Mouse (Mus musculus) G1E (cell line): ENCODE data around the gene Agbl2. TPM values are rescaled to one million over a fixed set of nuclear protein-coding genes. Genes with fewer than 3 reads are reported as not detected.
"Not testable (repeated sequence)": the region's sequence is repeated elsewhere in the genome, so short reads cannot be mapped to it uniquely, and the experiment has no call there.

Source experiments
- ATAC-seq: 2 replicates; pipeline ENCODE4 v1.8.0; 2016; ENCODE audit warnings: mild to moderate bottlenecking; ENCODE audit not compliant: insufficient number of reproducible peaks, poor library complexity, low FRiP score, severe bottlenecking; ENCODE audit errors: extremely low read depth
- DNase-seq: peaks from one replicate; pipeline ENCODE4 v3.0.0; 2012; ENCODE audit warnings: low spot score
- H3K27me3 ChIP-seq: 2 replicates; pipeline ENCODE4 v1.6.1; 2012; ENCODE audit warnings: mild to moderate bottlenecking, low read length, inconsistent platforms; ENCODE audit not compliant: insufficient read depth
- H3K36me3 ChIP-seq: replicated peaks from 2 replicates; pipeline ENCODE3; 2012; ENCODE audit warnings: mild to moderate bottlenecking, inconsistent platforms
- H3K4me1 ChIP-seq: 2 replicates; pipeline ENCODE4 v1.6.1; 2012; ENCODE audit warnings: low read depth, low read length, inconsistent platforms, mixed read lengths; ENCODE audit not compliant: insufficient read depth
- H3K4me3 ChIP-seq: 2 replicates; pipeline ENCODE4 v1.5.1; 2012; ENCODE audit warnings: low read depth, mild to moderate bottlenecking, inconsistent platforms, low read length, moderate library complexity, mixed read lengths
- H3K9me3 ChIP-seq: replicated peaks from 2 replicates; pipeline ENCODE4 v1.6.1; 2012; ENCODE audit warnings: inconsistent platforms
- CTCF ChIP-seq: IDR thresholded peaks from 2 replicates; pipeline ENCODE4 v1.5.1; 2012; ENCODE audit warnings: low read depth, low read length, inconsistent platforms, mixed read lengths
- GATA1 ChIP-seq: IDR thresholded peaks from 2 replicates; pipeline ENCODE4 v1.6.1; 2012; ENCODE audit warnings: borderline replicate concordance, low read length, inconsistent platforms, mixed read lengths
- GATA2 ChIP-seq: IDR thresholded peaks from 2 replicates; pipeline ENCODE4 v1.6.1; 2012; ENCODE audit warnings: low read depth, low read length, inconsistent platforms, borderline replicate concordance
- POLR2AphosphoS5 ChIP-seq: IDR thresholded peaks from 2 replicates; pipeline ENCODE4 v1.6.1; 2012; ENCODE audit warnings: low read depth, low read length, inconsistent platforms; ENCODE audit not compliant: insufficient replicate concordance
- TAL1 ChIP-seq: conservative IDR thresholded peaks from 2 replicates; pipeline ENCODE4 v1.6.1; 2012; ENCODE audit warnings: low read depth, low read length, inconsistent platforms, mixed read lengths
- polyA plus RNA-seq: library from polyadenylated mRNA; stranded (reverse); fragments of >175 nt; gene quantifications from 2 replicates; pipeline ENCODE4 v1.2.3, GENCODE M21; 2012
- total RNA-seq, 2 experiments: library from RNA; stranded (forward) in 1 of 2; stranded (reverse) in 1 of 2; fragments of 200-1000 nt in 1 of 2; fragments of >200 nt in 1 of 2; fragmentation: Nextera tagmentation in 1 of 2; gene quantifications; 2 replicates each; pipeline ENCODE4 v1.2.3; 2014 to 2017

The Agbl2 gene
- total and polyA plus RNA-seq, 3 experiments, result 0.11 TPM; not detected in 2

DNA sequence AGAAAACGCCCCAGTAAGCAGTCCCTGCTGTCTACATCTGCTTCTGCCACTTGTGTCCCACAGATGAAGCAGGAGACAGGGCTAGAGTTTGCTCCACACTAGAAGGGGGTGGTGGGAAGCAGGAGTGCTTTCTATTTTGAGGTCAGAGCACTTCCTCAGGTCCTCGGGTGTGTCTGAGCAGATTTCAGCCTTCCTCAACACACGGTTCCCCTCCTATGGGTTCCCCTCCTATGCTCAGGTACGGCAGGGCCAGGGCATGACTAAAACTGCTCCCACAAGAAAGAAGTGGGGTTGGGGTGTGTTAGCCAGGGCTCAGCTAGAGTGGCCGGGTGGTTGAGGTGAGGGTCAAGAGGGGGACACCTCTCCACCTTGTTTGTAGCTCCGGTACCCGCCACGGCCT, 28.2 kb downstream of the Agbl2 start:
- H3K36me3 ChIP-seq, result no peaks in the 10 kb centered on the region
- ATAC-seq (no peak), DNase-seq (no peak)
- peaks cover 13% of the 10 kb centered on the region for H3K27me3 ChIP-seq
- TF ChIP-seq GATA1 (no peak), POLR2AphosphoS5 (no peak)
- H3K4me1 ChIP-seq, result no peaks in the 10 kb centered on the region
- no peaks in the 10 kb centered on the region for H3K9me3 ChIP-seq
- no peak overlapping the region for H3K4me3 ChIP-seq

DNA sequence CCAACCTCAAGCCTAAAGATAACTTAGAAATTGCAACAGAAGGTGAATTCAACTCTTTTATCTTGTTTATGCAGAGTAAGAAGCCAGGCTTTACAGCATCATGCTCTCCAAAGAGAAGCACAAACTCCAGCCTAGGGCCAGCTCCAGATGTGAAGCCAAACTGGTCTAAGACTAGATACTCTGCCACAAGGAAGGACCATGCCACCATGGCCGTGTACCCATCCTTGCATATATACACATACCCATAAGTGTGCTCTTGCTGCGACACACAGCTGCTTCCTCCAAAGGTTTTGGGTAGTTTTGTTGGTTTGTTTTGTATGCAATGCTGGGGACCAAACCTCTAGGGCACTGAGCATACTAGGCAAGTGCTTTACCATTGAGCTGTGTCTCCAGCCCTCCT, 32.7 kb downstream of the Agbl2 start:
- Histone ChIP-seq H3K4me1 (no peaks in the 10 kb centered on the region), H3K9me3 (no peaks in the 10 kb centered on the region), H3K36me3 (no peaks in the 10 kb centered on the region), H3K4me3 (no peak overlapping the region), H3K27me3 (peaks cover 14% of the 10 kb centered on the region)
- ATAC-seq (no peak), DNase-seq (no peak)
- no peak for TF ChIP-seq CTCF
- no peak for TF ChIP-seq POLR2AphosphoS5
- no peak for TF ChIP-seq GATA1

DNA sequence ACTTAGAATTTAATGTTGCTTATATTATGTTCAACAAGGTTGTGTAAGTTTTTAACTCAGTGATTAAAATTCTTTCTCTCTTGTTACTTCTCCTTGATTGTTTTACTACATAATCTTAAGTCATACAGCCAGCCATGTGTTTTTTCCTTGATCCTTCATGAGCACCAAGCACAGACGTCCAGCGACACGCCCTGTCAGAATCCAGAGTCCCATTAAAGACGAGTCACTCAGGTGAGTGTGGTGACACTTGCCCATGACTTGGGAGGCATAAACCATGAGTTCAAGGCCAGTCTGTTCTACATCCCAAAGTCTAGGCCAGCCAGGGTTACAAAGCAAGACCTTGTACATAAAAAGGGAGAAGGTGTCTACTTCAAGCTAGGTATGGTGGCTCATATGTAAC, 33.6 kb downstream of the Agbl2 start:
- Histone ChIP-seq H3K36me3 (no peaks in the 10 kb centered on the region), H3K9me3 (no peaks in the 10 kb centered on the region), H3K27me3 (peaks cover 8% of the 10 kb centered on the region), H3K4me1 (no peaks in the 10 kb centered on the region), H3K4me3 (no peak overlapping the region)
- ATAC-seq (no peak), DNase-seq (no peak)
- no peak for TF ChIP-seq TAL1

DNA sequence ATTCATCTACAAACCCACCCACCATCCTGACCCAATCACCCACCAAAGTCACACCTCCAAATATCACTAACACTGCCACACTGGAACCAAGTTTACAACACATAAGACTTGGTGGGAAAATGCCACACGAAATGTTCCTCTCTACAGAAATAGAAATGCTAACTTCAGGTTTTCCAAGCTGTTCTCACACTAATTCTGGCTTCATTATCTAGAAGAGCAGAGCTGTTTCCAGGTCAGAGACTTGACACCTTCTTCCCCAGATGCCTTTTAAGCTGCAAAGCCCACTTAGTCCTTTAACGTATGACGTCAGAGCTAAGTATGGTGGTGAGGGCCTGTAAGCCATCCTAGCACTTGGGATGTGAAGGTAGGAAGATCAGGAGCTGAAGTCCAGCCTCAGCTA, 36.2 kb downstream of the Agbl2 start:
- H3K27me3 ChIP-seq, result peaks cover 9% of the 10 kb centered on the region
- DNase-seq (no peak), ATAC-seq (no peak)

DNA sequence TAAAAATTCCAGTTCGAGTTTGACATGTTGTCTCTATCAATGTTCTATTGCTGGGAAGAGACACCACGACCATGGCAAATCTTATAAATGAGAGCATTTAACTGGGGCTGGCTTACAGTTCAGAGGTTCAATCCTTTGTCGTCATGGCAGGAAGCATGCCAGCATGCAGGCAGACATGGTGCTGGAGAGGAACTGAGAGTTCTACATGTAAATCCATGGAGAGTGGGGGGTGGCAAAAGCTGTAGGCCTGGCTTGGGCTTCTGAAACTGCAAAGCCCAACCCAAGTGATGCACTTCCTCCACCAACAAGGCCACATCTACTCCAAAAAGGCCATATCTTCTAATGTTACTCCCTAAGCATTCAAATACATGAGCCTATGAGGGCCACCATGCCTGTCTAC, 38.4 kb downstream of the Agbl2 start:
- H3K27me3 ChIP-seq, result peaks cover 13% of the 10 kb centered on the region
- DNase-seq (no peak), ATAC-seq (no peak)
- H3K4me3 ChIP-seq, result no peak overlapping the region
- TF ChIP-seq CTCF, result no peak
- TF ChIP-seq GATA2, result no peak
- H3K9me3 ChIP-seq, result no peaks in the 10 kb centered on the region
- no peaks in the 10 kb centered on the region for H3K4me1 ChIP-seq
- H3K36me3 ChIP-seq, result no peaks in the 10 kb centered on the region

More for the DNA sequence above, 36.2 kb downstream of the Agbl2 start:
- Histone ChIP-seq H3K4me3 (no peak overlapping the region), H3K36me3 (no peaks in the 10 kb centered on the region), H3K9me3 (no peaks in the 10 kb centered on the region), H3K4me1 (no peaks in the 10 kb centered on the region)
- TF ChIP-seq TAL1 (no peak), POLR2AphosphoS5 (no peak), GATA1 (no peak), CTCF (no peak), GATA2 (no peak)

DNA sequence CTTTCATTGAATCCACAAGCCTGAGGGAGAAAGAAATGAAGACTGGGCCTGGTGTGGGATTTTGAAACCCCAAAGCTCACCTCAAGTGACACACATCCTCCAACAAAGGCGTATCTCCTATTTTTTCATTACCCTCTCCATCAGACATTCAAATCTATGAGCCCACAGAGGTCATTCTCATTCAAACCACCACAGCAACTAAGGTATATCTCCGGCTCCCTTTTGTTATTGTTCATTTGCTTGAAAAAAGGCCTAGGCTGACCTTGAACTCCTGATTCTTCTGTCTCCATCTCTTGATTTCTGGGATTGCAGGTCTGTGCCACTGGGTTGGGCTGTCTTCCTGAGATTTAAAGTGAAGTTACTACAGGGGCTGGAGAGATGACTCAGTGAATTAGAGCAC, 40.5 kb downstream of the Agbl2 start:
- no peak for ATAC-seq
- H3K27me3 ChIP-seq, result peaks cover 18% of the 10 kb centered on the region
- DNase-seq, result no peak
- no peaks in the 10 kb centered on the region for H3K36me3 ChIP-seq
- no peak overlapping the region for H3K4me3 ChIP-seq
- TF ChIP-seq CTCF (no peak), GATA2 (no peak), TAL1 (no peak), POLR2AphosphoS5 (no peak), GATA1 (no peak)
- H3K4me1 ChIP-seq, result no peaks in the 10 kb centered on the region
- H3K9me3 ChIP-seq, result no peaks in the 10 kb centered on the region

DNA sequence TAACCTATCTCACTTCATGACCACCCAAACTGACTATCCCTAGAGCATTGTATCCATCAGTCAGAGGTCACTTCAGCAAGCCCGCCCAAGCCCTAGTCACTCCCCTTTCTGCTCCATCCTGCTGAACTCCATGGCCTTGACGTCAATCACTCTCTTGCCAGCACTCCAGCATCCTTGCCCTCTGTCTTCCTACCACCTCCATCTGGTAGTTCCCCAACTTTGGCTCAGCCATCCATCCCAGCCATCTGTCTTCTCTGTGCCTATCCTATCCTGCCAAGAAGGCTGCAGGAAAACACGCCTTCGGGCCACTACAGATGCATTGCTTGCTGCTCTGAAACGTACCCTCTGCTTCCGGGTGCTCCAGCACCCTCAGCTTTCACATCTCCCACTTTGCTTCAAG, 41.3 kb downstream of the Agbl2 start:
- ATAC-seq, result no peak
- TF ChIP-seq CTCF, result no peak
- TF ChIP-seq GATA2, result no peak
- TF ChIP-seq POLR2AphosphoS5, result no peak
- TF ChIP-seq GATA1, result no peak
- TF ChIP-seq TAL1, result no peak
- Histone ChIP-seq H3K9me3 (no peaks in the 10 kb centered on the region), H3K4me1 (no peaks in the 10 kb centered on the region), H3K36me3 (no peaks in the 10 kb centered on the region), H3K4me3 (no peak overlapping the region), H3K27me3 (peaks cover 18% of the 10 kb centered on the region)
- no peak for DNase-seq

DNA sequence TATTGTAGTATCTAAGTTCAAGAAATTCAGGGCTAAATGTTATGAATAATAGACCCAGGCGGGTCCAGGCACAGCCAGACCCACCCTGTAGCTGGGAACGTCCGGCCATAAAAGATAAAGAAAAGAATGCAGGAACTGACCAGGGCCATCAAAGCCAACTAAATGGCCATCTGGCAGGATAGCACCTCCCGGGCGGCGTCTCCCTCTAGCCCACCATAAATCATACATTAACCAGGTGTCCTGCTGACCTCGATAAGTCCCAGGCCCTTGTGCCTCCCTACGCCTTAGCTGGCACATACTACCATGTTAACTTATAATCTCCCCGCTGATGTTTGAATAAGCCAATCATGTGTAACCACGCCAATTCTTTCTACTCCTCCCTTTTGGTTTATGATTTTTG, 42.0 kb downstream of the Agbl2 start:
- ATAC-seq, DNase-seq, H3K4me1 ChIP-seq: not testable (repeated sequence)

More for the DNA sequence above, 42.0 kb downstream of the Agbl2 start:
- H3K9me3 ChIP-seq, H3K36me3 ChIP-seq, H3K4me3 ChIP-seq: not testable (repeated sequence)
- peaks cover 20% of the 10 kb centered on the region for H3K27me3 ChIP-seq
